Mouse (Mus musculus) gastrocnemius, postnatal 25 days (tissue): ENCODE measurements around the gene Rsl1d1. TPM values are rescaled to one million over a fixed set of nuclear protein-coding genes. Genes with fewer than 3 reads are reported as not detected.
"Not testable (repeated sequence)": the region's sequence is repeated elsewhere in the genome, so short reads cannot be mapped to it uniquely, and the experiment has no call there.

Experiments used
- DNase-seq: peaks from one replicate; pipeline ENCODE4 v3.0.0; 2022
- microRNA-seq, 2 experiments: library from miRNA; unstranded; fragments of <30 nt; microRNA quantifications; one replicate each; pipeline ENCODE4 v1.2.0; 2021; ENCODE audit warnings: borderline replicate concordance in 2 of 2
- total RNA-seq, 2 experiments: library from RNA; stranded (reverse); gene quantifications; 1 replicate in 1 of 2; 2 replicates in 1 of 2; pipeline ENCODE4 v1.2.3; 2021

The Rsl1d1 gene
- total RNA-seq, 2 experiments from 2014 or later, result 43.9 to 45.5 TPM

GRCm38 (mm10) chr16:11164695-11165255, 38.4 kb downstream of the Rsl1d1 start:
- no peak for DNase-seq

GRCm38 (mm10) chr16:11157721-11158120, 45.4 kb downstream of the Rsl1d1 start:
- not testable (repeated sequence) for DNase-seq

- no peak for DNase-seq
Observed at GRCm38 (mm10) chr16:11154500-11154899, 48.6 kb downstream of the Rsl1d1 start.

GRCm38 (mm10) chr16:11143706-11144483, 59.2 kb downstream of the Rsl1d1 start:
- DNase-seq, result peak; percentile 97

Small RNA genes within 50 kb of the gene (microRNA-seq; reads per million reads assigned to microRNA genes)
- 8.1 to 8.2 reads per million in 2 experiments for gene Gm23935

Other genes with a start within 250 kb of the Rsl1d1 start
- 1 to 10 TPM; 4.2 to 4.4 TPM for gene Snn, start 142.4 kb downstream of the Rsl1d1 start, total RNA-seq
- 10 to 100 TPM in 1 of 2 experiments, 1 to 10 TPM in 1; 10.0 to 10.1 TPM for gene Litaf, start 137.2 kb downstream of the Rsl1d1 start, total RNA-seq
- 10 to 100 TPM in 1 of 2 experiments, 1 to 10 TPM in 1; 8.9 to 10.1 TPM for gene Txndc11, start 68.7 kb downstream of the Rsl1d1 start, total RNA-seq
- 10 to 100 TPM; 18.0 to 18.5 TPM for gene Zc3h7a, start 26.9 kb downstream of the Rsl1d1 start, total RNA-seq
- 10 to 100 TPM; 53.6 to 54.2 TPM for gene Gspt1, start 51.0 kb upstream of the Rsl1d1 start, total RNA-seq
- gene Tnfrsf17, start 110.5 kb upstream of the Rsl1d1 start, total RNA-seq, result not detected
- gene Snx29, start 119.6 kb upstream of the Rsl1d1 start, total RNA-seq, result 10 to 100 TPM in 1 of 2 experiments, 1 to 10 TPM in 1; 9.2 to 11.9 TPM